Mouse (Mus musculus) spleen, adult 2 months (tissue): ENCODE measurements at regions not wholly inside any gene's neighbourhood (a gene's known extent, or its start where the extent isn't known, plus 50 kb on each side); places are given as distances from the start of the nearest gene placed in this dataset.

ENCODE experiments used
- DNase-seq, 2 experiments: peaks; one replicate each; pipeline versions ENCODE4 v3.0.0 to v3.0.0-alpha.2; 2012 to 2021; ENCODE audit warnings: low spot score in 2 of 2, low read depth in 1 of 2
- H3K27ac ChIP-seq: fragments of 200-500 bp; 2 replicates; pipeline ENCODE4 v1.5.1; 2012; ENCODE audit warnings: low read length, inconsistent platforms; ENCODE audit not compliant: insufficient read depth
- H3K27me3 ChIP-seq: fragments of 200-500 bp; 2 replicates; pipeline ENCODE4 v1.6.1; 2012; ENCODE audit warnings: mild to moderate bottlenecking, moderate library complexity, low read length, inconsistent platforms; ENCODE audit not compliant: control insufficient read depth, insufficient read depth
- H3K36me3 ChIP-seq: fragments of 200-500 bp; 2 replicates; pipeline ENCODE4 v1.6.1; 2012; ENCODE audit warnings: mild to moderate bottlenecking, low read length, inconsistent platforms; ENCODE audit not compliant: control insufficient read depth, insufficient read depth
- H3K4me1 ChIP-seq: fragments of 200-500 bp; 2 replicates; pipeline ENCODE4 v1.6.1; 2011; ENCODE audit warnings: inconsistent platforms; ENCODE audit not compliant: control insufficient read depth, insufficient read depth, insufficient read length
- H3K4me3 ChIP-seq: fragments of 200-500 bp; 2 replicates; pipeline ENCODE4 v1.5.1; 2011; ENCODE audit warnings: mild to moderate bottlenecking, inconsistent platforms; ENCODE audit not compliant: insufficient read depth, insufficient read length; ENCODE audit errors: extremely low read depth
- CTCF ChIP-seq: fragments of 200-500 bp; IDR thresholded peaks from 2 replicates; pipeline ENCODE4 v1.5.1; 2011; ENCODE audit warnings: mild to moderate bottlenecking, inconsistent platforms; ENCODE audit not compliant: insufficient read depth, insufficient read length, insufficient replicate concordance; ENCODE audit errors: extremely low read depth
- POLR2A ChIP-seq: fragments of 200-500 bp; IDR thresholded peaks from 2 replicates; pipeline ENCODE4 v1.6.1; 2011; ENCODE audit warnings: low read depth, low read length, inconsistent platforms
- WGBS: fragments of 180-500 bp; shearing (Covaris S2); methylation state at CpG from one replicate; pipeline ENCODE4 v1.1.7; 2018; 5-methylcytosine and 5-hydroxymethylcytosine counted together

DNA sequence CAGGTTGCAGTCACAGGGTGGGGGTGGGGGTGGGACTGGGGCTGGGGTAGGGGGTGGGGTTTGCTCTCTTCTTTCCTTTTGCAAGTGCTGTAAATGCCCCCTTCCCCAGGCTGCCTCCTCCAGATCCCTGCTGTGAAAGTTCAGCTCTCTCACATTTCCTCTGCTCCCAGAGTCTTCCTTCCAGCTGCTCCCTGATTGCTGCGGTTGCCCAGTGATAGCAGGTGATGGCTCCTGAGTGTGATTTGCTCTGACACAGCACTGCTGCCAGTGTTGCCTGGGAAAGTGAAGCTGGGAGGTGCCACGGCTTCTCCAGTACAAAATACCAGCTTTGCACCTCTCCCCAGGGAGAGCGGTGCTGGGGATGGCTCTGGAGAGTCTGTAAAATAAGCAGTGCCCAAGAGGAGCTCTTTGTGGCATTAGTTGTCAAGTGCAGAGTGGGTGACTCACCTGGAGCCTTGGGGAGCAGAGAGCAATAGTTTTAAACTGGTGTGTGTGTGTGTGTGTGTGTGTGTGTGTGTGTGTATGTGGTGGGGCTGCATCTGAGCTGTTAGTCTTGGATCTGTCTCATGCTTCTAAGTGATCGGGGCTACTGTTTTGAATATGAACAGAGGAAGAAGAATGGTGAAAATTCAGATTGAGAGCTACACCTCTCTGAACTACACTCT is 461.6 kb downstream of the 1810013L24Rik start:
- Histone ChIP-seq H3K4me3 (no peak overlapping the region), H3K27ac (no peak overlapping the region), H3K27me3 (no peaks in the 10 kb centered on the region), H3K36me3 (no peaks in the 10 kb centered on the region), H3K4me1 (no peaks in the 10 kb centered on the region)
- 57% methylated on average over 4 of the region's 4 CpGs for whole genome bisulfite sequencing
- TF ChIP-seq CTCF (no peak), POLR2A (no peak)
- no peak for DNase-seq

DNA sequence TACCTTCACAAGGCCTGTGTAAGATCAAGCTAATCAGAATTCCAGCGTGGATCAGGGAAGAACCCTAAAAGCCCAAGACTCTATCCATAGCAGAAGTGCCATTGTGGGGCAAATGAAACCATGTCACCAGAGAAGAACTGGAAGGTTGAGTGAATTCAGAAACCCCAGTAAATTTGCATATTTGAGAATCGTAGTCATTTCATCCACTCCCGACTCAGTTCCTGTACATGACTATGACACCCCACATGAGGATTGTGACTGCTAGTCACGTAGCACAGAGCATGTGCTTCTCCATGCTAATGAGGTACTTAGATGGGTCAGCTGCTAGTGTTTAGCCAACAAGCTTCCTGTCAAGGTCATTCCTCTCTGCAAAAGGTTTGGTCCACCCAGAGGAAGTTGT is 473.2 kb downstream of the 1810013L24Rik start:
- Histone ChIP-seq H3K4me1 (no peaks in the 10 kb centered on the region), H3K36me3 (no peaks in the 10 kb centered on the region), H3K27me3 (no peaks in the 10 kb centered on the region), H3K4me3 (no peak overlapping the region), H3K27ac (no peak overlapping the region)
- WGBS, result 79% methylated on average over 4 of the region's 4 CpGs
- DNase-seq, result no peak
- TF ChIP-seq CTCF, result no peak
- no peak for TF ChIP-seq POLR2A

DNA sequence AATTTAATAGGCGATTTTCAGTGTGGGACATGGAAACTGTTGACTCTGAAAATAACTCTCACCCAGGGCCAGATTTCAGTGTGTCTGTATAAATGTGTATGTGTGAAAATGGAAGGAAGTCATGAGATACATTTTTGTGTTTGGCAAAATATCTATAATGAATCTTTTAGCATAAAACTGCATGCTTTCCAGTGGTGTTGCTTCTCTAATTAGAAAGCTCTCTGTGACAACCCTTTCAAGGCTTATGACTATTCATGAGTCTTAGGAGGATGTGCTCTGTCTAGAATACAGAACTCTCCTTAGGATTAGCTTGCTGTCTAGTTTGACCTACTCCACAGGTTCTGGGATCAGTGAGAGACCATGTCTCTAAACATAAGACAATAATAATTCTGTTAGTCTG is 474.2 kb downstream of the 1810013L24Rik start:
- H3K36me3 ChIP-seq, result no peaks in the 10 kb centered on the region
- no peak overlapping the region for H3K4me3 ChIP-seq
- no peak overlapping the region for H3K27ac ChIP-seq
- DNase-seq, result no peak
- H3K27me3 ChIP-seq, result no peaks in the 10 kb centered on the region
- no peak for TF ChIP-seq POLR2A
- TF ChIP-seq CTCF, result no peak
- 90% methylated on average over 1 of the region's 1 CpGs for WGBS
- H3K4me1 ChIP-seq, result no peaks in the 10 kb centered on the region

DNA sequence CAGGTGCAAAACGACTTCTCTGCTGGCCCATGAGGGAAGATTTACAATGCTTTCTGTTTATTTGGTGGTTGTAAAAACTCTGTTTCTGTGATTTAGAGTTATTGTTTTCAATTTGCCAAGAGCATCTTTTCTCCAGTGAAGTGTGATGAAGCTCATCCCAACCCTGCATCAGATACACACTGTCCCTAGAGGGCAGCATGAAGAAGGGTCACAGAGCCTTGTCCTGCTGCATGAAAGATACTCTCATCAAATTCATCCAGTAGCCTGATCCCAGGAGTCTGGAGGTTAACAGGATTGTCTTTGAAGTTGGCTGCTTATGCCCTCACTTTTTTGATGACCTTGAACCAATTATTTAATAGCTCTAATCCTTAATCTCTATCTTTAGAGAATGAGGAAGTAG is 480.8 kb downstream of the 1810013L24Rik start:
- Histone ChIP-seq H3K27ac (no peak overlapping the region), H3K36me3 (no peaks in the 10 kb centered on the region), H3K27me3 (no peaks in the 10 kb centered on the region), H3K4me3 (no peak overlapping the region), H3K4me1 (no peaks in the 10 kb centered on the region)
- WGBS, result 8% methylated on average over 1 of the region's 1 CpGs
- no peak for DNase-seq
- TF ChIP-seq CTCF (no peak), POLR2A (no peak)

DNA sequence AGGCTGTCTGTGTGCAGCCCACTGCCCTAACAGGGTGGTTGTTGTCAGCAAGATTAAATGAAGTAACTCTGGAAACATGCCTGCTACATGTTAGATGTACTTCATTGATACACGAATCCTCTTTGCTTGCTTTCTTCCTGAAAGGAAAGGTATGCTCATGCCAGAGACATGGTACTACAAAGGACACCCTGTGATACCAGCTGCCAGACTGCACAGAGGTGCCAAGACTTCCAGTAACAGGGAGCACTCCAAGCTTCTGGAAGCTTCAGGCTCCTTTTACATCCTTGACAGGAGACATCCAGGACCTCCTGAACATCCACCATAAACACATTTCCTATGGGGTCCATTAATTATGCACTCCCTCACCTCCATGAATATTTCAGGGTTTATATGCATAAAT is 505.7 kb downstream of the 1810013L24Rik start:
- Histone ChIP-seq H3K4me3 (no peak overlapping the region), H3K27me3 (no peaks in the 10 kb centered on the region), H3K36me3 (no peaks in the 10 kb centered on the region), H3K4me1 (no peaks in the 10 kb centered on the region), H3K27ac (no peak overlapping the region)
- no peak for DNase-seq
- TF ChIP-seq CTCF, result no peak
- no peak for TF ChIP-seq POLR2A
- 96% methylated on average over 1 of the region's 1 CpGs for WGBS

DNA sequence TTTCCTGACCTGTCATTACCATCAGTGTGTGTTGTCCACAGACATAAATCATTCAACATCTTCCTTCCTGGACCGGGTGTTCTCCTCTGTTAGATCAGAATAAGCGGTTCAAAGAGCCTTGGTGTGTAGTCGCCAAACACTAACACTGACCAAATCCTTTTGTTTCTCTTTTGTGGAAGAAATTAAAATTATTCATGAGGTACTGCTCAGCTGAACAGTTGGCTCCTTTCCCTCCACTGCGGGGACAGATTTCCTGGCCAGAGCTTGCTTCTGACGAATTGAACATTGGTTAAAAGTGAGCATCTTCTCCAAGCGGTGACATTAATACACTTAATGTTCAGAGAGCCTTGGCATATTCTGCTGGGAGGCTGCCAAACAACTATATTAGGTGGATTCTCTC is 506.2 kb downstream of the 1810013L24Rik start:
- WGBS, result 82% methylated on average over 6 of the region's 6 CpGs

DNA sequence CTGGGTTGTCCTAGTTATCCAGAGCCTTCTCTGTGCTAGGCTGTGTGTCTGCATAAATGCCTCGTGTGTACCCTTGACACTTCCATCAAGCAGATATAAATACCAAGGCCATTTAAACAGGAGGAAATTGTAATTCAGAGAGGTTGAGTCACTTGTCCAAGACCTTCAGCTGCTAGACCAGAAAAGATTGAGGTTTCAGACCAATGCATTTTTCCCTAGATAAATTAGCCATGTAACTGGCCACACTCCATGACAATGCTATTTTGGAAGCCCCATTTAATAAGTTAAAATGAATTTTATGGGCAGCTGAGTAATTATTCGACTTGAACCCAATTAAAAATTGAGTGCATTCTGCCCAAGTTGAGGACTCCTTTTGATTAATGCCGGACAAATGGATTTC is 509.6 kb downstream of the 1810013L24Rik start:
- TF ChIP-seq POLR2A (no peak), CTCF (no peak)
- WGBS, result 68% methylated on average over 3 of the region's 3 CpGs

More for the DNA sequence above, 506.2 kb downstream of the 1810013L24Rik start:
- TF ChIP-seq POLR2A, result no peak
- TF ChIP-seq CTCF, result no peak
- Histone ChIP-seq H3K27ac (no peak overlapping the region), H3K4me3 (no peak overlapping the region), H3K4me1 (no peaks in the 10 kb centered on the region), H3K36me3 (no peaks in the 10 kb centered on the region), H3K27me3 (no peaks in the 10 kb centered on the region)
- no peak for DNase-seq

More for the DNA sequence above, 509.6 kb downstream of the 1810013L24Rik start:
- DNase-seq, result no peak
- no peaks in the 10 kb centered on the region for H3K36me3 ChIP-seq
- no peak overlapping the region for H3K4me3 ChIP-seq
- no peak overlapping the region for H3K27ac ChIP-seq
- H3K27me3 ChIP-seq, result no peaks in the 10 kb centered on the region
- H3K4me1 ChIP-seq, result no peaks in the 10 kb centered on the region
